Mouse (Mus musculus) hindbrain, embryonic 13.5 days (tissue): ENCODE results near the gene Grin2a. TPM values are rescaled to one million over a fixed set of nuclear protein-coding genes. Genes with fewer than 3 reads are reported as not detected.

Experiments
- ATAC-seq: fragments of 200-750 bp; cut with Nextera tagmentation; 2 replicates; pipeline ENCODE4 v1.8.0; 2017; ENCODE audit warnings: moderate TSS enrichment; ENCODE audit not compliant: low FRiP score
- H3K27ac ChIP-seq: fragments of 300-500 bp; sonication (generic); 2 replicates; pipeline ENCODE4 v1.5.1; 2015; ENCODE audit warnings: inconsistent platforms, mild to moderate bottlenecking, moderate library complexity
- H3K27me3 ChIP-seq: fragments of 300-500 bp; sonication (generic); 2 replicates; pipeline ENCODE4 v1.6.1; 2015; ENCODE audit warnings: mild to moderate bottlenecking, inconsistent platforms
- H3K36me3 ChIP-seq: fragments of 300-500 bp; sonication (generic); 2 replicates; pipeline ENCODE4 v1.6.1; 2015; ENCODE audit warnings: mild to moderate bottlenecking, inconsistent platforms
- H3K4me1 ChIP-seq: fragments of 300-500 bp; sonication (generic); replicated peaks from 2 replicates; pipeline ENCODE4 v1.6.1; 2015; ENCODE audit warnings: inconsistent platforms
- H3K4me2 ChIP-seq: fragments of 300-500 bp; sonication (generic); 2 replicates; pipeline ENCODE4 v1.6.1; 2015; ENCODE audit warnings: inconsistent platforms, mild to moderate bottlenecking, moderate library complexity
- H3K4me3 ChIP-seq: fragments of 300-500 bp; sonication (generic); 2 replicates; pipeline ENCODE4 v1.5.1; 2015; ENCODE audit warnings: mild to moderate bottlenecking, inconsistent platforms
- H3K9ac ChIP-seq: fragments of 300-500 bp; sonication (generic); 2 replicates; pipeline ENCODE4 v1.6.1; 2015; ENCODE audit warnings: mild to moderate bottlenecking, inconsistent platforms
- H3K9me3 ChIP-seq: fragments of 300-500 bp; sonication (generic); 2 replicates; pipeline ENCODE4 v1.6.1; 2016; ENCODE audit warnings: inconsistent platforms
- WGBS: fragments of 180-500 bp; shearing (Covaris S2); methylation state at CpG from one replicate; pipeline ENCODE4 v1.1.7; 2015; 5-methylcytosine and 5-hydroxymethylcytosine counted together
- polyA plus RNA-seq: library from polyadenylated mRNA; unstranded; fragments of >200 nt; fragmentation: Nextera tagmentation; extraction: Ambion mirVana; gene quantifications from 2 replicates; pipeline ENCODE4 v1.2.1, GENCODE M21; 2015

The Grin2a gene
- polyA plus RNA-seq, 1 experiment from 2014 or later, result 5.3 TPM

- Histone ChIP-seq H3K4me3 (no peak overlapping the region), H3K4me2 (no peak overlapping the region), H3K27me3 (no peaks in the 10 kb centered on the region), H3K4me1 (no peaks in the 10 kb centered on the region), H3K27ac (no peak overlapping the region), H3K9me3 (no peaks in the 10 kb centered on the region), H3K36me3 (no peaks in the 10 kb centered on the region), H3K9ac (no peak overlapping the region)
- WGBS, result 93% methylated on average over 2 of the region's 2 CpGs
- ATAC-seq, result no peak
These were observed 161.1 kb downstream of the Grin2a start for GRCm38 (mm10) chr16:9834236-9834635.

GRCm38 (mm10) chr16:9825110-9825483, 170.3 kb downstream of the Grin2a start:
- 69% methylated on average over 2 of the region's 2 CpGs for WGBS
- no peaks in the 10 kb centered on the region for H3K27me3 ChIP-seq

GRCm38 (mm10) chr16:9824436-9825109, 170.8 kb downstream of the Grin2a start:
- 87% methylated on average over 4 of the region's 4 CpGs for WGBS
- Histone ChIP-seq H3K9ac (no peak overlapping the region), H3K4me1 (no peaks in the 10 kb centered on the region), H3K27me3 (no peaks in the 10 kb centered on the region), H3K36me3 (no peaks in the 10 kb centered on the region), H3K4me2 (no peak overlapping the region), H3K4me3 (no peak overlapping the region), H3K9me3 (no peaks in the 10 kb centered on the region), H3K27ac (no peak overlapping the region)
- no peak for ATAC-seq

More at GRCm38 (mm10) chr16:9825110-9825483, 170.3 kb downstream of the Grin2a start:
- Histone ChIP-seq H3K4me1 (no peaks in the 10 kb centered on the region), H3K9me3 (no peaks in the 10 kb centered on the region), H3K27ac (no peak overlapping the region), H3K4me3 (no peak overlapping the region), H3K4me2 (no peak overlapping the region), H3K36me3 (no peaks in the 10 kb centered on the region), H3K9ac (no peak overlapping the region)
- ATAC-seq, result no peak

- Histone ChIP-seq H3K9ac (no peak overlapping the region), H3K36me3 (no peaks in the 10 kb centered on the region), H3K9me3 (no peaks in the 10 kb centered on the region), H3K27me3 (no peaks in the 10 kb centered on the region), H3K27ac (no peak overlapping the region), H3K4me3 (no peak overlapping the region), H3K4me2 (no peak overlapping the region), H3K4me1 (no peaks in the 10 kb centered on the region)
- ATAC-seq, result no peak
These were observed 171.7 kb downstream of the Grin2a start for GRCm38 (mm10) chr16:9823686-9824085.

- H3K9me3 ChIP-seq, result no peaks in the 10 kb centered on the region
- 37% methylated on average over 3 of the region's 3 CpGs for WGBS
- no peak overlapping the region for H3K27ac ChIP-seq
- no peak for ATAC-seq
- H3K4me1 ChIP-seq, result no peaks in the 10 kb centered on the region
- no peak overlapping the region for H3K4me2 ChIP-seq
- no peaks in the 10 kb centered on the region for H3K27me3 ChIP-seq
- no peaks in the 10 kb centered on the region for H3K36me3 ChIP-seq
- no peak overlapping the region for H3K4me3 ChIP-seq
- no peak overlapping the region for H3K9ac ChIP-seq
These were observed 175.9 kb downstream of the Grin2a start for GRCm38 (mm10) chr16:9819508-9819907.

- H3K4me3 ChIP-seq, result no peak overlapping the region
- H3K36me3 ChIP-seq, result no peaks in the 10 kb centered on the region
- H3K9me3 ChIP-seq, result no peaks in the 10 kb centered on the region
- no peaks in the 10 kb centered on the region for H3K27me3 ChIP-seq
- H3K4me2 ChIP-seq, result no peak overlapping the region
- H3K27ac ChIP-seq, result no peak overlapping the region
- H3K4me1 ChIP-seq, result no peaks in the 10 kb centered on the region
- H3K9ac ChIP-seq, result no peak overlapping the region
- WGBS, result 90% methylated on average over 8 of the region's 8 CpGs
- ATAC-seq, result no peak
These were observed 194.0 kb downstream of the Grin2a start for GRCm38 (mm10) chr16:9801338-9801737.

GRCm38 (mm10) chr16:9800221-9800620, 195.1 kb downstream of the Grin2a start:
- Histone ChIP-seq H3K27me3 (no peaks in the 10 kb centered on the region), H3K4me2 (no peak overlapping the region), H3K9ac (no peak overlapping the region), H3K4me1 (no peaks in the 10 kb centered on the region), H3K9me3 (no peaks in the 10 kb centered on the region), H3K36me3 (no peaks in the 10 kb centered on the region), H3K4me3 (no peak overlapping the region), H3K27ac (no peak overlapping the region)
- WGBS, result 66% methylated on average over 1 of the region's 1 CpGs
- ATAC-seq, result no peak

GRCm38 (mm10) chr16:9792976-9793375, 202.4 kb downstream of the Grin2a start:
- H3K36me3 ChIP-seq, result no peaks in the 10 kb centered on the region
- H3K4me1 ChIP-seq, result no peaks in the 10 kb centered on the region
- H3K9me3 ChIP-seq, result no peaks in the 10 kb centered on the region
- H3K27me3 ChIP-seq, result no peaks in the 10 kb centered on the region
- no peak for ATAC-seq
- H3K9ac ChIP-seq, result no peak overlapping the region
- H3K4me2 ChIP-seq, result no peak overlapping the region
- H3K27ac ChIP-seq, result no peak overlapping the region
- H3K4me3 ChIP-seq, result no peak overlapping the region
- WGBS, result 97% methylated on average over 2 of the region's 2 CpGs

GRCm38 (mm10) chr16:9786261-9786660, 209.1 kb downstream of the Grin2a start:
- H3K27me3 ChIP-seq, result no peaks in the 10 kb centered on the region
- WGBS, result 78% methylated on average over 1 of the region's 1 CpGs
- H3K36me3 ChIP-seq, result no peaks in the 10 kb centered on the region
- no peak overlapping the region for H3K9ac ChIP-seq
- H3K4me2 ChIP-seq, result no peak overlapping the region
- no peak for ATAC-seq
- no peak overlapping the region for H3K4me3 ChIP-seq
- no peak overlapping the region for H3K27ac ChIP-seq
- H3K4me1 ChIP-seq, result no peaks in the 10 kb centered on the region
- no peaks in the 10 kb centered on the region for H3K9me3 ChIP-seq

GRCm38 (mm10) chr16:9785821-9786220, 209.5 kb downstream of the Grin2a start:
- Histone ChIP-seq H3K4me2 (no peak overlapping the region), H3K27me3 (no peaks in the 10 kb centered on the region), H3K4me3 (no peak overlapping the region), H3K27ac (no peak overlapping the region), H3K36me3 (no peaks in the 10 kb centered on the region), H3K9me3 (no peaks in the 10 kb centered on the region), H3K4me1 (no peaks in the 10 kb centered on the region), H3K9ac (no peak overlapping the region)
- ATAC-seq, result no peak
- WGBS, result 88% methylated on average over 4 of the region's 4 CpGs

- Histone ChIP-seq H3K9me3 (no peaks in the 10 kb centered on the region), H3K27me3 (no peaks in the 10 kb centered on the region), H3K4me2 (no peak overlapping the region), H3K9ac (no peak overlapping the region), H3K27ac (no peak overlapping the region), H3K36me3 (no peaks in the 10 kb centered on the region), H3K4me1 (no peaks in the 10 kb centered on the region), H3K4me3 (no peak overlapping the region)
- 82% methylated on average over 1 of the region's 1 CpGs for WGBS
- no peak for ATAC-seq
These were observed 226.4 kb downstream of the Grin2a start for GRCm38 (mm10) chr16:9768981-9769380.

- Histone ChIP-seq H3K4me2 (no peak overlapping the region), H3K4me1 (no peaks in the 10 kb centered on the region), H3K27ac (no peak overlapping the region), H3K9ac (no peak overlapping the region), H3K9me3 (no peaks in the 10 kb centered on the region), H3K4me3 (no peak overlapping the region), H3K27me3 (no peaks in the 10 kb centered on the region), H3K36me3 (no peaks in the 10 kb centered on the region)
- 73% methylated on average over 5 of the region's 5 CpGs for WGBS
- ATAC-seq, result no peak
These were observed 227.0 kb downstream of the Grin2a start for GRCm38 (mm10) chr16:9768356-9768755.

GRCm38 (mm10) chr16:9767946-9768345, 227.4 kb downstream of the Grin2a start:
- 82% methylated on average over 3 of the region's 3 CpGs for WGBS
- Histone ChIP-seq H3K27me3 (no peaks in the 10 kb centered on the region), H3K4me1 (no peaks in the 10 kb centered on the region), H3K4me2 (no peak overlapping the region), H3K9me3 (no peaks in the 10 kb centered on the region), H3K36me3 (no peaks in the 10 kb centered on the region), H3K27ac (no peak overlapping the region), H3K4me3 (no peak overlapping the region), H3K9ac (no peak overlapping the region)
- ATAC-seq, result no peak
